Mouse (Mus musculus) left cerebral cortex, adult 8-10 months (tissue): ENCODE measurements at regions not wholly inside any gene's neighbourhood (a gene's known extent, or its start where the extent isn't known, plus 50 kb on each side); places are given as distances from the start of the nearest gene placed in this dataset.
A peak's percentile ranks its signal among the peaks of the same experiment; 100 is the strongest.

Experiments
- DNase-seq, 2 experiments: peaks; one replicate each; pipeline ENCODE4 v3.0.0; 2022; ENCODE audit warnings: low spot score in 2 of 2

GRCm38 (mm10) chr15:10767535-10767934 is 53.1 kb upstream of the Rai14 start:
- DNase-seq = no peak

GRCm38 (mm10) chr15:10770410-10771310 is 56.2 kb upstream of the Rai14 start:
- DNase-seq = no peak

GRCm38 (mm10) chr15:10771311-10771690 is 56.9 kb upstream of the Rai14 start:
- DNase-seq = no peak

GRCm38 (mm10) chr15:10779941-10780620 is 65.7 kb upstream of the Rai14 start:
- no peak for DNase-seq

GRCm38 (mm10) chr15:10789371-10789770 is 74.9 kb upstream of the Rai14 start:
- no peak for DNase-seq

GRCm38 (mm10) chr15:10790862-10791497 is 76.6 kb upstream of the Rai14 start:
- DNase-seq = no peak

GRCm38 (mm10) chr15:10791516-10792112 is 77.2 kb upstream of the Rai14 start:
- no peak for DNase-seq

GRCm38 (mm10) chr15:10792156-10792555 is 77.7 kb upstream of the Rai14 start:
- no peak for DNase-seq

GRCm38 (mm10) chr15:10795126-10795792 is 80.8 kb upstream of the Rai14 start:
- DNase-seq = no peak

- DNase-seq = no peak
Measured at GRCm38 (mm10) chr15:10799656-10800055, 85.2 kb upstream of the Rai14 start.

- no peak for DNase-seq
Measured at GRCm38 (mm10) chr15:10814195-10814594, 99.8 kb upstream of the Rai14 start.

GRCm38 (mm10) chr15:10814709-10815108 is 100.3 kb upstream of the Rai14 start:
- no peak for DNase-seq

GRCm38 (mm10) chr15:10816213-10816621 is 101.8 kb upstream of the Rai14 start:
- DNase-seq = peak in 1 of 2 experiments; percentile 39

GRCm38 (mm10) chr15:10818216-10818615 is 103.8 kb upstream of the Rai14 start:
- DNase-seq = peak in 1 of 2 experiments; percentile 48

GRCm38 (mm10) chr15:10818706-10819105 is 104.3 kb upstream of the Rai14 start:
- DNase-seq = no peak

- peak in 1 of 2 experiments; percentile 40 for DNase-seq
Measured at GRCm38 (mm10) chr15:10823933-10824332, 109.5 kb upstream of the Rai14 start.

GRCm38 (mm10) chr15:10829588-10829987 is 115.2 kb upstream of the Rai14 start:
- no peak for DNase-seq

GRCm38 (mm10) chr15:10830478-10830877 is 116.1 kb upstream of the Rai14 start:
- DNase-seq = no peak

GRCm38 (mm10) chr15:10831106-10831505 is 116.7 kb upstream of the Rai14 start:
- DNase-seq = no peak

- no peak for DNase-seq
Measured at GRCm38 (mm10) chr15:10832331-10832730, 117.9 kb upstream of the Rai14 start.
